Mouse (Mus musculus) spleen, adult 18-20 months (tissue): ENCODE data around the gene Ppp6r2.

ENCODE experiments used
- DNase-seq, 2 experiments: peaks; one replicate each; pipeline ENCODE4 v3.0.0; 2022; ENCODE audit warnings: mixed read lengths in 2 of 2

The Ppp6r2 gene

DNA sequence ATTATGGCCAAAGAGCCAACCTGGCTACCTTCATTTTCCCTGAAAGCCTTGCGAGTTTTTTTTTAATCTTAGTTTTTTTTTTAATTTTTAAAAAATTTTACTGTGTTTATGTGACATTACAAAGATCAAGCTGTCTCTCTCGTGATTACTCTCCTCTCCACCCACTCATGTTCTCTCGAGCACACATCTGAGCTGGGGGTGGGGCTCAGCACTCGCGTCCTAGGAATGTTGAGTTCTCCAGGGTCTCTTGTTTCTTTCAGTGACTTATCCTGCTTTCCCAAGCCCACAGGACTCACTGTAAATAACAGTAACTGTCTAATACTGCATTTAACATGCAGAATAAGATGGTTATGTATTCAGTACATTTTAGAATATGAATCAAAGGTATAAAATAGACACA is 53.1 kb downstream of the Ppp6r2 start:
- DNase-seq: no peak

GRCm38 (mm10) chr15:89275497-89275896 is 64.1 kb downstream of the Ppp6r2 start:
- DNase-seq: no peak

DNA sequence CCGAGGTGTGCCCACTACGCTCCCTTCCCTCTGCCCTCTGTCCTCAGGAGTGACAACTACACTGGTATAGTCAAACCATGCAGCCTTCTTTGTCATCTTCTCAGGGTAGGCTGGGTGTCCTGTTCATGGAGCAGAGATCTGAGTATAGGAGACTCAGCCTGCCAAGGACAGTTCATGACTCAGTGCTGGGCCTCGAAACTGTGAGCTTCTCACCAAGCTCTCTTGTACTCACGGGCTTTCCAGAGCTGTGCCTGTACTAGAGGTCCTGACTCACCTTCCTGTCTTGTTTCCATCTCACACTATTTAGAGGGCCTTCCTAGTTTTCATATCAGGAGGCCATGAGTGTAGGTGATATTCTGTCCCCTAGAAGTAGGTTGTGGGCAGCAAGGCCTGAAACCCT is 66.0 kb downstream of the Ppp6r2 start:
- no peak for DNase-seq

DNA sequence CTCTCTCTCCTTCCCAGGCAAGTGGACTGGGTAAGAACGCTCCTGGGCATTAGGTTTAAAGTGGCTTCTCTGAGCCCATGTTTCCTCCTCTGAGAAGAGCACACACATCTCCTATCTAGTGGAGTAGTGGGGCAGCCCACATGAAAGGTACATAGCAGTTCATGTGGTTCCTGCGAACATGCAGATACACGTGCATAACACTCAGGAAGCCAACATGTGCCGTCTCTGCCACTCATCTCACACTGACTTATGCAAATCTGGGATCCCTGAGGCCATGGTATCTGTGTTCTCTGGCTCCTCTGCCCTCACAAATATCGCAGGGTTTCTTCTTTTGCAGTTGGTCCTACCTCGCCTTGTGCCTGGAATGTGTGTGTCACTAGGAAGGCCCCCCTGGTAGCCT is 71.2 kb downstream of the Ppp6r2 start:
- DNase-seq: no peak

- DNase-seq: no peak
Observed at GRCm38 (mm10) chr15:89284094-89284493, 72.7 kb downstream of the Ppp6r2 start.

DNA sequence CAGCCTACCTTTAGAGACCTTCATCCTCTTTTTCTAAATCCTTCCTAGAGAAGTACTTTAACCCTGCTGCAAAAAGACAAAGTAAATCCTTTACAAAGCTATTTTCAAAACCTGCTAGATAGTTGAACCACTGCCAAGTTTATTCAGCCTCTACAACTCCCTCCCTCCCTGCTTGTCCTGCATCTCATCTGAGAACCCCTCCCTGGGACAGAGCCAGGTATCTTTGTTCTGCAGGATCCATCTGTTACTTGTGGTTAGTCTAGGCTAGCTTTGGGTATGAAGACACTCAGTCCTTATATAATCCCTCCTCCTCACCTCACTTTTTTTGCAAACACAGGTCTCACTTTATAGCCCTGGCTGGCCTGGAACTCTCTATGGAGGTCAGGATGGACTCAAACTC is 73.7 kb downstream of the Ppp6r2 start:
- no peak for DNase-seq

DNA sequence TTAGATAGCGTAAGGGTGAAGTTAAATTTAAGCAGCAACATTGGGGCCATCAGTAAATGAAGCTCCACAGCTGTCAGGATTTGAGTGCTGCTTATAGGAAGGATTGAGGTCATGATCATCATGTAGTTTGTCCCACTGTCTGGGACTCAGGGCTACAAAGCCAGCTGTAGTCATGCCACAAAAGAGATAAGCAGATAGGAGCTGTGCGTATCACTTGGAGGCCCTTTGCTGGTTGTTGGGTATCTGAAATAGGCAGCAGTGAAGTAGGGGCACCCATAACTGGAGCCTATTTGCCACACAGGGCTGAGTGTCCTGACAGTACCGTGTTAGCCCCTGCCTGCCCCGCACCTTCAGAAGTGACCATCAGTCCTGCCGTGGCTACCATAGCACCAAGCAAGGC is 74.1 kb downstream of the Ppp6r2 start:
- DNase-seq: no peak

DNA sequence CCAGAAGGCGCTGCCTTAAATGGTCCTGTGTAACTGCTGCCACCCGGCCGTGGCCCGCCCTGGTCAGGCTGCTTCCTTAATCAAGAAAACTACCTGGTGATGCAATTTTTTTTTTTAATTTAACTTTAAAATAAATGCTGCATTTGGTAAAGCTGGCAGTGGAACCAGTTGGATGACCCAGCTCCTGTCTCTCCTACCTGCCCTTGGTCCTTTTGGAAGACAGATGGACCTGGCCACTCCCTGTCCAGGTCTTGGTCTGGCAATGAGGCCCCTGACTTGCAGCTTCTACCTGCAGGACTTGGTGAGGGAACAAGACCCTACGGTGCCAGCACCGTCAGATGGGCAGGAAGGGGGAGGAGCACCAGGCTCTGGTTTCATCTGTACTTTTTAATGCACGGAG is 74.8 kb downstream of the Ppp6r2 start:
- no peak for DNase-seq

- DNase-seq: no peak
Observed at GRCm38 (mm10) chr15:89286582-89286981, 75.2 kb downstream of the Ppp6r2 start.

DNA sequence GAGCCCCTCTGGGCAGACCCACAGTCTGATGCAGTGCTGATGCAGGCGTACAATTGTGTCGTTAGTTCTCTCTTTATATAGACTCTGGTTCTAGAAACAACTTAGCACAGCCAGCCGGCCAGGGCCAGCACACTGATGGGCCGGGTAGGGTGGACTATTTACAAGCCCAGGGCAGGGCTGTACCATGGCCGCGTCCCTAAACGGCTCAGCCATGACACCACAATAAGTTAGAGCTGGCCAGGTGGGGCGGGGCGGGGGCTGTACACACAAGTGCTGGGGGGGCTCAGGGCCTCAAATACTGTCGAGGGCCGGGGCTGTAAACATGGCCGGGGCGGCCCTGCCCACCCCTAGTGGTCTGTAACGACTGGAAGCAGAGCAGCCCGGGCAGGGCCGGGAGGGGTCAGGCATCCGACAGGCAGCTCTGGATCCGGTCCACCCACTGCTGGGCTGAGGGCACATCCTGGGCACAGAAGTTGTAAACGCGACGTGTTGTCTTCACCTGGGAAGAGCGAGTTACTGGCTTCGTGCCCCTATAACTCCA is 76.9 kb downstream of the Ppp6r2 start:
- no peak for DNase-seq

DNA sequence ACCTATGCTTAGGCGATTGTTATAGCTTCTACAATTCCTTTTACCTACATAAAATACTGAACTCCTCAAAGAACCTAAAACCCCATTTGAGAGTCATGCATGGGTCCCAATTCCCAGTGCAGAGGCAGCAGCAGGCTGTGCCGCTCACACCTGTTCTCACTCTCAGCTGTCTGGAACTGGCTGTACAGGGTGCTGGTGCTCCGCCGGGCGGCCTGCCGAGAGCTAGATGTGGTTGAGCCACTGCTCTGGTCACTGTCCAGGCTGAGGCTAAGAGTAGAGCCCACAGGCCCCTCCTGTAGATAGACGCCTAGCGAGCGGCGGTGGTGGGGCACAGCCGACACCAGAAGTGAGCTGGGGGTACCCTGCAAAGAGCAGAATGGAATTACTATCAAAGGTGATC is 78.1 kb downstream of the Ppp6r2 start:
- no peak for DNase-seq

- no peak for DNase-seq
Observed at GRCm38 (mm10) chr15:89291521-89291920, 80.2 kb downstream of the Ppp6r2 start.

GRCm38 (mm10) chr15:89292795-89293194 is 81.4 kb downstream of the Ppp6r2 start:
- DNase-seq: no peak

DNA sequence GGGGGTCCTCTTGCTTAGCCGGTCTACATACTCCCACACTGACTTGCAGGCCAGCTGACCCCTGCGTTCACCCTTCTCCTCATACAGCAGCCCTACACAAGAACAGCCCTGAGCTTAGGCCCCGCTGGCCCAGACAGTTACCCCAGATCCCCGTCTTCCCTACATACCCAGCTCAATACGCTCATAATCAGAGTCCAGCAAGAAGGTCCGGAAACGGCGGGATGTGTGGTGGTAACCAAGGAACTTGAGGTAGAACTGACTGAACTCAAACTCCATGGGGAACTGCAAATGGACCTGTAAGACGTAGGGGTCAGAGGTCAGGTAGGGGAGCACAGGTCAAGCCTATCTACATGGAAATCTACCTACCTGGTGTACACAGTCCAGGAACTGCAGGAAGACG is 82.4 kb downstream of the Ppp6r2 start:
- DNase-seq: no peak

DNA sequence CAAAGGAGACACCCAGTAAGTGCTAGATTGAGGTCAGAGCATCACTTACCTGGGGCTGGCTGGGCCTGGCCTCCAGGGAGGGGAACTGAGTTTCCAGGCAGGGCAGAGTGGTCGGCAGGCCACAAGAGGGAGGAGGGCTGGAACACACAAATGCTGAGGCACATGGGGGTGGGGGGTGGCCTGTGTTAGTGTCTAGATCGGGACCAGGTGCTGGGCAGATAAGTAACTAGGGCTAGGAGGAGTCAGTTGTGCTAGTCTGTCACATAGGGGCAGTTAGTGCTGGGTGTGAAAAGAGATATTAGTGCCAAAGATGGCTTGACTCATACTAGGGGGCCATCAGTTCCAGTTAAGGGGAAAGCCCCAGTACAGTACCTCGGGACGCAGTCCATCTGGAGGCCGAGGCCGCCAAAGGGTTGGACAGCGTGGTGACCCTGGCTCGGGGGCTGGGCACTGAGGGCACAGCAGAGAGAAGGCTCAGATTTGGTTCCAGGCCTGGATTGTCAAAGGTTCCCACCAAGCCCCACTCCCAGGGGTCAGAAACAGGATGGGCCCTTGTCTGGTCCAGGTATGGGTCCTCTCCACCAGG is 84.3 kb downstream of the Ppp6r2 start:
- no peak for DNase-seq

DNA sequence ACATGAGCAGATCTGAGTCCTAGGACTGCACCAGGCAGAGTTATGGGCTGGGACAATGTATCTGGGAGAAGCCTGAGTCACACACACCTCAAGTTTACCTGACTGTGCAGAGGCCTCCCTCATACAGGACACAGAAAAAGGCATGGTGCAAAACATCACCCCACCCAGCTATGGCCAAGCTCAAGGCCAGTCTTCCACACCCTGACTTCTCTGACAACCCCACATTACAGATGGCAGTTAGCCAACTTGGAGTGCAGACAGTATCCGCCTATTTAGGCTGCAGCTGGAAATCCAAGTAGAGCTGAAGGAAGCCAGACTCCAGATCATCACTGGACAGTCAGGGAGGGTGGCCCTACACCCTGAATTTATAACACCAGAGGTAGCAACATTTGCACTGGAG is 85.1 kb downstream of the Ppp6r2 start:
- DNase-seq: no peak

- DNase-seq: no peak
Observed at GRCm38 (mm10) chr15:89297695-89298094, 86.3 kb downstream of the Ppp6r2 start.

GRCm38 (mm10) chr15:89300180-89300579 is 88.8 kb downstream of the Ppp6r2 start:
- DNase-seq: no peak

DNA sequence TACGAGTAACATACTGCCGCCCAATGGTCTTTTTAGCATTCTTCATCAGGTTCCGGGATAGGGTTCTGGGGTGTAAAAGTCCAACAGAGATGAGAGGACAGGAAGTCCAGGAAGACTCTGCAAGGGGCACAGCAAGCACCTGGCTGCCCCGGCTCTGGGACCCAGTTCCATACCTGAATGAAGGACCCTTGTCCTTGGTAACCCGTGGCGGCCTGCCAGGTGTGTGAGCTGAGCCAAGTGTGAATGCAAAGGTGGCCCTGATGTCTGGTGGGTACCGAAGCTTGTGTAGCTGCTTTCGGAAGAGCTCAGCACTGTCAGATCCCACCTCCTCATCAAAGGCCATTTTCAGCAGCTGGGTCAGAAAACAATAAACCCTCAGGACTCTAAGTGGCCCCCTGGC is 89.2 kb downstream of the Ppp6r2 start:
- no peak for DNase-seq

GRCm38 (mm10) chr15:89305966-89306365 is 94.6 kb downstream of the Ppp6r2 start:
- no peak for DNase-seq

DNA sequence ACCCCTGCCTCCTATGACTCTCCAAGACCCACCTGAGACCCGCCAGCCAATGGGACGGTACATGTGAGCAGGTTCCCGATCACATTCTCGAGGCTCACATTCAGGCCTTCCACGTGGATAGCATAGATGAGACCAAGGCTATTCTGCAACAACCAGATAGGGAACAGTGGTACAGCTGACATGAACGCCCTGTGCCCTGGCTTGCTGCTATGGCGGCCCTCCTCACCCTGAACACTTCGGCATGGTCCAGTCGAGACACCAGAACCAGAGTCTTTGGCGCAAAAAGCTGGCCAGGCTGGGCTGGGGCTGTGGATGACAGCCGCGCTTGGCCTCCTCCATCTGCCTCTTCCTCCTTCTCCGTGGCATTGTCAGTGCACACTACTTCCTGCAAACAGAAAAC is 96.1 kb downstream of the Ppp6r2 start:
- DNase-seq: no peak

DNA sequence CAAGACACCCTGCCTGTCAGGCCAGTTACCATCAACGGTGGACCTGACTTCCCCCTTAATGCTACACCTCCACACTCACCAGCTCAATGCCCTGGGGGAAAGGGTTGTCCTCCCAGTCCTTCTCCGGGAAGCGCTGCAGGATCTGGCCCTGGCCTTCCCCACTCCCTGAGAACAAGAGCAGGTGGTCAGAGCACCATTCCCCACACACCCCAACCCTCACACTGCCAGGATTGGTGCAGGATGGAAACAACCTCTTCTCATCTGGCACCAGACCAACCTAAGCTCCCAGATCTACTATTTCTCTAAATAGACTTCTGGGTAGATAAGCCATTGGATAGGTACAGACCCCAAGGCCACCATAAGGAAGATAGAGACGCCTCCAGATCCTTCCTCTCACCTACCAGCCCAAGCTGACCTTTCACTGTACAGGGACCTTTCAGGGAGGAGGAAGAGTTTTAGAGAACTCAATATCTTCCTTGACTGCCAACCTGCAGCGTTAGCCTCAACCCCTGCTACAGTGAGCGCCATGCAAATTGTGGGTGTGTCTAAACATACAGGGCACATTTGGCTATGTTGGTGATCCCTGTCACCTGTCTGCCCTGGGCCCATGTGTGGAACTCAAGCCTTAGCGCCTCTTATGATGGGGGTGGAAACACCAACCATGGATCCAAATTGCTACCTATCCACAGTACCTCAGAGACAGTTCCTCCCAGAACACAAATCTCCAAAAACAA is 97.2 kb downstream of the Ppp6r2 start:
- DNase-seq: no peak

GRCm38 (mm10) chr15:89309962-89310498 is 98.7 kb downstream of the Ppp6r2 start:
- peak; percentile 43 to 49 for DNase-seq

GRCm38 (mm10) chr15:89313359-89313758 is 102.0 kb downstream of the Ppp6r2 start:
- no peak for DNase-seq
